Mouse (Mus musculus): Measurements from ENCODE around the gene Olfr437.

DNA sequence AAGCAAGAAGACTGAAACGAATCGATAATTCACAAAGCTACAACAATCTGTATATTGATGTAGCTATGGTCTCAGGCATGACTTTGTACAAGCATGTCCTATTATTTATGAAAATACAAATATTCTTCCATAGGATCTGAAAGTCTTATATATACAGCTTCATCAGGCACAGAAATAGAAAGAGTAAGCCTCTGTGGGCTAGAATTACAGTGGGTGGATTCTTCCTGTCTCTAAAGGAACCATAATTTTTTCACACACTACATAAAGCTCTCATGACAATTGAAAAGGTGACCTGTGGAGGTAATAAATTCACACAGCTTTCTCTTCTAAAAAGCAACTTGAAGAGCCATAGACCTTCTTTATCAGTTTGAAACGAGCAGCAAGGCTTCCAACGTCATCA, 8.8 kb downstream of the Olfr437 start, which contains the start of gene Olfr13:
- TF ChIP-seq CTCF (IDR thresholded peaks at IDR 0.05; ENCODE audit: low read depth, low read length) (no peak), GATA1 (IDR thresholded peaks at IDR 0.05; ENCODE audit: borderline replicate concordance, low read length) (no peak), POLR2AphosphoS5 (IDR thresholded peaks at IDR 0.05; ENCODE audit: insufficient replicate concordance, low read depth, low read length) (no peak)

Measured in G1E (cell line).